Mouse (Mus musculus): ENCODE results near the gene Zscan10.

The Zscan10 gene

DNA sequence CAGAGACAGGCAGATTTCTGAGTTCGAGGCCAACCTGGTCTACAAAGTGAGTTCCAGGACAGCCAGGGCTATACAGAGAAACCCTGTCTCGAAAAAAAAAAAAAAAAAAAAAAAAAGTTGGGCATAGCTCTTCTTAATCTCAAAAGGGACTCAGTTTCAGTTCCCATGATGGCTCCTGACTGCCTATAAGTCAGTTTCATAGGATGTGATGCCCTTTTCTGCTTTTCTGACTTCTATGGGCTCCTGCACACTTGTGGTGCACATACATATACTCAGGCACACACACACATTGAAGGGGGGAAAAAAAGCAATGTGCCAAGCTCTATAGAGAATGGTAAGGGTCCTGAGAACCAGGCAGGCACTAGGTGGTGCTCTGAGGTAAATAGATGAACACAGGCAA, 52.7 kb downstream of the Zscan10 start:
- DNase-seq (ENCODE audit: low read depth), result no peak

DNA sequence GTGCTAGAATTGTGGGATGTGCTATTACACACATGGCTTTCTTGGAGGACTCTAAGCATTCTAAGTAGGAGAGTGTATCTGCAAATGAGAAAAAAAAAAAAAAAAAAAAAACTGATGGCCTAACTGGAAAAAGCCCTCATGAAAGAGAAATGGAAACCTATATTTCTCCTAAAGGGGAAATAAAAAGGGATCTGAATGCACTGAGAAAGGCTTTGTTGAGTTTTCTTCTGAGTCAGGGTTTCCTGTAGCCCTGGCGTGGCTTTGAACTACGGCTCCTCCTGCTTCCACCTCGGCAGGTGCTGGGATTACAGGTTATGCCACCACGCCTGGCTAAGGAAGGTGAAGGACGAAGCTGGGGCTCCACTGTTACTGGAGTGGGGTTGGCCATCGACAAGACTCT, 53.3 kb downstream of the Zscan10 start:
- DNase-seq (ENCODE audit: low read depth), result no peak

DNA sequence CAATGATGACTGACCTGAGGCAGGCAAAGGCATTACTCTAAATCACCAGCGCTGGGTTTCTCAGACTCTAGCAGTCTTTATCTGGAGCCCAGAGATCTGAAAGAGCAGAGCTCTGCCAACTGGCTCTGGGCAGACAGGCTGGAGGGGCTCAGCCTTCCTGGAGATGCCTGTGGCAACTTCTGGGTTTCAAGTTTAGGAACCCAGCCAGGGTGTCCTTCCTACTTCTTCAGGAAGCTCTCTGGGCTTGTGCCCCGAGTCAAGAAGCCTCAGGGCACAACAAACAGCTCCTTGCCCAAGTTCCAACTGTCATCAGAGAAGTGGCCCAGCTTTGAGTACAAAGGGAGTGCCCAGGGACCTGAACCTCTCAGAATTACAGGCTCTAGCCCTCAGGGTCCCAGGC, 53.8 kb downstream of the Zscan10 start:
- DNase-seq (ENCODE audit: low read depth), result no peak

DNA sequence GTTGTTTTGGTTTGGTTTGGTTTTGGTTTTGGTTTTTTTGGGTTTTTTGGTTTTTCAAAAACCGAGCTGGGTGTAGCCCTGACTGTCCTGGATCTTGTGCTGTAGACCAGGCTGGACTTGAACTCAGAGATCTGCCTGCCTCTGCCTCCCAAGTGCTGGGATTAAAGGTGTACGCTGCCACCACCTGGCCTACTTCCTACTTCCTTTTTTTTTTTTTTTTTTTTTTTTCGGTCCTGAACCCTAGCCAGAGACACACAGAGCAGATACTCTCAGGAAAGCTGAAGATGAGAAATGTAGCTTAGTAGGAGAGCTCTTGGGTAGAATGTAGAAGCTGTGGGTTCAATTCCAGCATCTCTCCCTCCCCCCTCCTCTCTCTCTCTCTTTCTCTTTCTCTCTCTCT, 57.8 kb downstream of the Zscan10 start:
- DNase-seq (ENCODE audit: low read depth), result no peak

DNA sequence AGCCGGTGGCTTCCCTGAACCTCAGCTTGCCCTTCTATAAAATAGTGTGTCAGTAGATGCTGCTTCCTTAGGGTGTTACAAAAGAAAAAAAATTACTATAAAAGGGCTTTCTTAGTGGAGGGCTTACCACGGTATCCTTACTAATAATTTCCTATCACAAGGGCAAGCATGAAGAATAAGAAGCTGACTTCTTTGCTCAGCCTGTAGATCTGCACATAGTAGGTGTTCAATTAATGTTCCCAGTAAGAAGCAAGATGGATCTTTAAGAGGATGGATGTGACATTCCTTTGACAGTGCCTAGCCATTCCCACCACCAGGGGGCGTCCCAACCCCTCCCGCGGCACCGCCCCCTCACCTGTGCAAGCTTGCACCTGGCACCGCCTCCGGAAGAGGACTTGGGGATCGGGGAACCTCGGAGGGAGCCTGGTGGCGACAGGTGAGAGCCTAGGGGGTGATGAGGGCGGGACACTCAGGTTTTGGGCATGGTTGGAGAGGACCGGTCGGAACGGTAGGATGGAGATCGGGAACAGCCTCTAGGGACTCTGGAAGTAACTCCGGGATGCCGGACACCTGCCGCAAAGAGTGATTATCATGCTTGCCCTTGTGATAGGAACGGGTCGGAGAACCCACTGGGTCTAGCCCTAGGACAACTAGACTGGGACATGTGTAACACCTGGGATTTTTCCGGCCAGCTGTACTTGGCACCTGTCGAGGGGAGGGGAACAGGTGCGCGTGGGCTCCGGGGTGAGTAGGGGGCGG, 59.6 kb downstream of the Zscan10 start, which contains the start of gene Bicdl2:
Bicdl2 (plus strand) TSS at position 390 of the 759 bp plus-strand sequence.
- peak; percentile 72 for DNase-seq (ENCODE audit: low read depth)
